Mouse (Mus musculus): ENCODE data around the gene Prkn. TPM values are rescaled to one million over a fixed set of nuclear protein-coding genes. Genes with fewer than 3 reads are reported as not detected.
A peak's percentile ranks its signal among the peaks of the same experiment; 100 is the strongest.

Gene Prkn
- polyA plus RNA-seq, 1 experiment from 2014 or later, result 0.14 TPM

DNA sequence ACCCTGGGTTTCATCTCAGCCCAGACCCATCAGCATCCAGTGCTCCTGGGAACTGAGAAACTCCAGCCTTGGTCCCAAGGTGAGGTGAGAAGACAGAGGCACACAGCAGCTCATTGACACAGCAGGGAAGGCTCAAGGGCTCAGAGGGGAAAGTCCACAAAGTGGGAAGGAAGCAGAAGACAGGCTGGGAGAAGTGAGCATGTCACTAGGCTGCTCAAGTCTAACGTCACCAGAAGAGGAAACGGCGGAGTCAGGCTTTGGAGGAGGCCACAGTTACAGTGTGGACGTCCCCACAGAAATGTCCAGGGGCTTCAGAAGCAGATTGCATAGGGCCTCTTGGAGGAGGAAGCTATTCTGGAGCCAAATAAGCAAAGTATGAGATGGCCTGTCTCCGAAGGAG, 1189.2 kb downstream of the Prkn start:
- WGBS, result 57% methylated on average over 5 of the region's 5 CpGs
- Histone ChIP-seq H3K4me1 (replicated peaks; ENCODE audit: control insufficient read depth, insufficient read depth, low read length) (no peaks in the 10 kb centered on the region), H3K9me3 (ENCODE audit: control insufficient read depth, low read length) (no peaks in the 10 kb centered on the region), H3K36me3 (ENCODE audit: control insufficient read depth, insufficient read depth, low read length) (no peaks in the 10 kb centered on the region), H3K27ac (ENCODE audit: low read depth, low read length) (no peak overlapping the region), H3K9ac (ENCODE audit: low read depth, low read length) (no peak overlapping the region), H3K4me2 (no peak overlapping the region), H3K4me3 (ENCODE audit: low read depth, low read length) (no peak overlapping the region), H3K27me3 (replicated peaks; ENCODE audit: control insufficient read depth, insufficient read depth, low read length) (peaks cover 5% of the 10 kb centered on the region; the same call in 1 of the 2 replicates)
- DNase-seq (ENCODE audit: low spot score) (peak; percentile 32), ATAC-seq (replicated peaks; ENCODE audit: low FRiP score) (no peak)

- Histone ChIP-seq H3K9me3 (ENCODE audit: control insufficient read depth, low read length) (no peaks in the 10 kb centered on the region), H3K27me3 (replicated peaks; ENCODE audit: control insufficient read depth, insufficient read depth, low read length) (peaks cover 5% of the 10 kb centered on the region; the same call in 1 of the 2 replicates), H3K9ac (ENCODE audit: low read depth, low read length) (no peak overlapping the region), H3K27ac (ENCODE audit: low read depth, low read length) (no peak overlapping the region), H3K4me1 (replicated peaks; ENCODE audit: control insufficient read depth, insufficient read depth, low read length) (no peaks in the 10 kb centered on the region), H3K4me3 (ENCODE audit: low read depth, low read length) (no peak overlapping the region), H3K4me2 (no peak overlapping the region), H3K36me3 (ENCODE audit: control insufficient read depth, insufficient read depth, low read length) (no peaks in the 10 kb centered on the region)
- WGBS, result 44% methylated on average over 14 of the region's 14 CpGs
- no peak for ATAC-seq (replicated peaks; ENCODE audit: low FRiP score)
- DNase-seq (ENCODE audit: low spot score), result no peak
Observed at GRCm38 (mm10) chr17:12029921-12030461, 1189.8 kb downstream of the Prkn start.

GRCm38 (mm10) chr17:12030556-12031160, 1190.5 kb downstream of the Prkn start:
- 19% methylated on average over 11 of the region's 11 CpGs for WGBS
- peaks cover 8% of the 10 kb centered on the region; the same call in 1 of the 2 replicates for H3K27me3 ChIP-seq (replicated peaks; ENCODE audit: control insufficient read depth, insufficient read depth, low read length)
- H3K4me2 ChIP-seq, result no peak overlapping the region
- no peaks in the 10 kb centered on the region for H3K9me3 ChIP-seq (ENCODE audit: control insufficient read depth, low read length)
- no peaks in the 10 kb centered on the region for H3K4me1 ChIP-seq (replicated peaks; ENCODE audit: control insufficient read depth, insufficient read depth, low read length)
- no peak overlapping the region for H3K27ac ChIP-seq (ENCODE audit: low read depth, low read length)
- DNase-seq (ENCODE audit: low spot score), result no peak
- no peak overlapping the region for H3K9ac ChIP-seq (ENCODE audit: low read depth, low read length)
- ATAC-seq (replicated peaks; ENCODE audit: low FRiP score), result peak; percentile 16; the same call in 1 of the 2 replicates
- H3K4me3 ChIP-seq (ENCODE audit: low read depth, low read length), result no peak overlapping the region
- H3K36me3 ChIP-seq (ENCODE audit: control insufficient read depth, insufficient read depth, low read length), result no peaks in the 10 kb centered on the region

GRCm38 (mm10) chr17:12031203-12031942, 1191.2 kb downstream of the Prkn start:
- no peak overlapping the region for H3K27ac ChIP-seq (ENCODE audit: low read depth, low read length)
- H3K9me3 ChIP-seq (ENCODE audit: control insufficient read depth, low read length), result no peaks in the 10 kb centered on the region
- 0% methylated on average over 10 of the region's 10 CpGs for WGBS
- H3K4me2 ChIP-seq, result 0 out of 2 replicates have a peak overlapping the region, but pooled peaks have one; percentile 26
- peak; percentile 52; the same call in 1 of the 2 replicates for ATAC-seq (replicated peaks; ENCODE audit: low FRiP score)
- H3K36me3 ChIP-seq (ENCODE audit: control insufficient read depth, insufficient read depth, low read length), result no peaks in the 10 kb centered on the region
- H3K27me3 ChIP-seq (replicated peaks; ENCODE audit: control insufficient read depth, insufficient read depth, low read length), result peaks cover 8% of the 10 kb centered on the region; the same call in 1 of the 2 replicates
- H3K9ac ChIP-seq (ENCODE audit: low read depth, low read length), result no peak overlapping the region
- no peaks in the 10 kb centered on the region for H3K4me1 ChIP-seq (replicated peaks; ENCODE audit: control insufficient read depth, insufficient read depth, low read length)
- peak; percentile 64 for DNase-seq (ENCODE audit: low spot score)
- no peak overlapping the region for H3K4me3 ChIP-seq (ENCODE audit: low read depth, low read length)

DNA sequence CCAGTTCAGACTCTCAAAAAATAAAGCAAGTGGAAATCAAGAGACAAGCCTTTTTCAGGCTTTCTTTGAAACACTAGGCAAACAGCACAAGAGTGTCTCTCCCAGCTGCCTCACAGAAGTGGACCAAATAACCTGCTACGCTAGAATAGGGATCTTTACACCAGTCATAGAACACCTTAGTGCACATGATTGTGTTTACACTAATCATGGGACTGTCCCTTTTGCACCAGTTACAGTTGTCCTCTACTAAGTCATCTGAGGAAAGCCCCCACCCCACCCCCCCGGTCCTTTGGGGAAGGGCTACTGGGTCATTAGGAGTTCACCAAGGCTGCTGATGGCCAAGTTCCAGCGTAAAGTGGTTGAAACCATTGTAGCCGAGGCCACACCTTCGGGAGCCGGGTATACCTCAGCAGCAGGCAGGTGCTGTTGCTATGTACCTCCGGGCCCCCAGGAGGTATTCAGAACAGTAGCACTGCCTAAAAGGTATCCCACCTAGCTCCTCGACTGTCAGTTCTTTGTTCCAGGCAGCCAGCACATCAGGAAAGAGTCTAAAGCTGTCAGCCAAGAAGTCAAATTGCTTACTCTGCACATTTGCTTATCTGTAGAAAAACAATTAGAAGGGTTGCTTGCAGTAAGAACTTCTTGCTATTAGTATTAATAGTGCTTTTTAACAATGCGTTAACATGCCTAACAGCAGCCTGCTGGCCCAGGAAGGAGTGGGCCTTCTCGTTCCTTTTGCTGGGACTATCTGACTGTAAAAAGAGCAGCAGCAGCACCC, 1192.0 kb downstream of the Prkn start:
- peaks cover 8% of the 10 kb centered on the region; the same call in 1 of the 2 replicates for H3K27me3 ChIP-seq (replicated peaks; ENCODE audit: control insufficient read depth, insufficient read depth, low read length)
- ATAC-seq (replicated peaks; ENCODE audit: low FRiP score) (no peak), DNase-seq (ENCODE audit: low spot score) (no peak)
- H3K4me2 ChIP-seq, result no peak overlapping the region
- no peaks in the 10 kb centered on the region for H3K9me3 ChIP-seq (ENCODE audit: control insufficient read depth, low read length)
- peaks cover 6% of the 10 kb centered on the region; the same call in 1 of the 2 replicates for H3K4me1 ChIP-seq (replicated peaks; ENCODE audit: control insufficient read depth, insufficient read depth, low read length)
- no peak overlapping the region for H3K27ac ChIP-seq (ENCODE audit: low read depth, low read length)
- no peak overlapping the region for H3K9ac ChIP-seq (ENCODE audit: low read depth, low read length)
- 65% methylated on average over 10 of the region's 10 CpGs for WGBS
- H3K4me3 ChIP-seq (ENCODE audit: low read depth, low read length), result no peak overlapping the region
- no peaks in the 10 kb centered on the region for H3K36me3 ChIP-seq (ENCODE audit: control insufficient read depth, insufficient read depth, low read length)

- H3K36me3 ChIP-seq (ENCODE audit: control insufficient read depth, insufficient read depth, low read length), result no peaks in the 10 kb centered on the region
- H3K4me3 ChIP-seq (ENCODE audit: low read depth, low read length), result no peak overlapping the region
- 52% methylated on average over 5 of the region's 5 CpGs for WGBS
- no peak overlapping the region for H3K27ac ChIP-seq (ENCODE audit: low read depth, low read length)
- no peak for ATAC-seq (replicated peaks; ENCODE audit: low FRiP score)
- H3K4me1 ChIP-seq (replicated peaks; ENCODE audit: control insufficient read depth, insufficient read depth, low read length), result peaks cover 24% of the 10 kb centered on the region
- no peak overlapping the region for H3K4me2 ChIP-seq
- H3K9ac ChIP-seq (ENCODE audit: low read depth, low read length), result no peak overlapping the region
- peaks cover 3% of the 10 kb centered on the region; the same call in 1 of the 2 replicates for H3K27me3 ChIP-seq (replicated peaks; ENCODE audit: control insufficient read depth, insufficient read depth, low read length)
- DNase-seq (ENCODE audit: low spot score), result no peak
- no peaks in the 10 kb centered on the region for H3K9me3 ChIP-seq (ENCODE audit: control insufficient read depth, low read length)
Observed at GRCm38 (mm10) chr17:12035386-12035785, 1195.2 kb downstream of the Prkn start.

GRCm38 (mm10) chr17:12036205-12036604, 1196.0 kb downstream of the Prkn start:
- ATAC-seq (replicated peaks; ENCODE audit: low FRiP score) (no peak), DNase-seq (ENCODE audit: low spot score) (no peak)
- Histone ChIP-seq H3K4me2 (peak overlapping the region; percentile 62; the same call in 1 of the 2 replicates), H3K4me3 (ENCODE audit: low read depth, low read length) (no peak overlapping the region), H3K27me3 (replicated peaks; ENCODE audit: control insufficient read depth, insufficient read depth, low read length) (peaks cover 3% of the 10 kb centered on the region; the same call in 1 of the 2 replicates), H3K9ac (ENCODE audit: low read depth, low read length) (0 out of 2 replicates have a peak overlapping the region, but pooled peaks have one; percentile 53), H3K27ac (ENCODE audit: low read depth, low read length) (peak overlapping the region; percentile 90; the same call in 1 of the 2 replicates), H3K4me1 (replicated peaks; ENCODE audit: control insufficient read depth, insufficient read depth, low read length) (peaks cover 24% of the 10 kb centered on the region), H3K9me3 (ENCODE audit: control insufficient read depth, low read length) (no peaks in the 10 kb centered on the region), H3K36me3 (ENCODE audit: control insufficient read depth, insufficient read depth, low read length) (no peaks in the 10 kb centered on the region)
- 46% methylated on average over 6 of the region's 6 CpGs for WGBS

GRCm38 (mm10) chr17:12037065-12037464, 1196.9 kb downstream of the Prkn start:
- Histone ChIP-seq H3K9ac (ENCODE audit: low read depth, low read length) (peak overlapping the region; percentile 53), H3K4me1 (replicated peaks; ENCODE audit: control insufficient read depth, insufficient read depth, low read length) (peaks cover 24% of the 10 kb centered on the region), H3K36me3 (ENCODE audit: control insufficient read depth, insufficient read depth, low read length) (no peaks in the 10 kb centered on the region), H3K27ac (ENCODE audit: low read depth, low read length) (peak overlapping the region; percentile 90), H3K4me2 (peak overlapping the region; percentile 62), H3K9me3 (ENCODE audit: control insufficient read depth, low read length) (no peaks in the 10 kb centered on the region), H3K4me3 (ENCODE audit: low read depth, low read length) (no peak overlapping the region), H3K27me3 (replicated peaks; ENCODE audit: control insufficient read depth, insufficient read depth, low read length) (peaks cover 3% of the 10 kb centered on the region; the same call in 1 of the 2 replicates)
- DNase-seq (ENCODE audit: low spot score) (peak; percentile 53), ATAC-seq (replicated peaks; ENCODE audit: low FRiP score) (peak; percentile 84)
- WGBS, result 37% methylated on average over 5 of the region's 5 CpGs
